Mouse (Mus musculus): Measurements from ENCODE around the gene Cenpc1.

Gene Cenpc1

GRCm38 (mm10) chr5:86065101-86065875, at the start of gene Cenpc1:
TSS of gene Cenpc1 (minus strand) at chr5:86065583.
- DNase-seq (ENCODE audit: low read depth, low spot score), result peak; percentile 100

GRCm38 (mm10) chr5:86113997-86114396, 48.6 kb upstream of the Cenpc1 start:
- DNase-seq (ENCODE audit: low read depth, low spot score), result no peak

GRCm38 (mm10) chr5:86113037-86113436, 47.7 kb upstream of the Cenpc1 start:
- DNase-seq (ENCODE audit: low read depth, low spot score), result no peak

GRCm38 (mm10) chr5:86111074-86111473, 45.7 kb upstream of the Cenpc1 start:
- no peak for DNase-seq (ENCODE audit: low read depth, low spot score)

GRCm38 (mm10) chr5:86106610-86107009, 41.2 kb upstream of the Cenpc1 start:
- DNase-seq (ENCODE audit: low read depth, low spot score), result no peak

GRCm38 (mm10) chr5:86102176-86102575, 36.8 kb upstream of the Cenpc1 start:
- DNase-seq (ENCODE audit: low read depth, low spot score), result no peak

GRCm38 (mm10) chr5:86100621-86101020, 35.2 kb upstream of the Cenpc1 start:
- DNase-seq (ENCODE audit: low read depth, low spot score), result no peak

GRCm38 (mm10) chr5:86098988-86099387, 33.6 kb upstream of the Cenpc1 start:
- no peak for DNase-seq (ENCODE audit: low read depth, low spot score)

- no peak for DNase-seq (ENCODE audit: low read depth, low spot score)
These were observed 29.4 kb upstream of the Cenpc1 start for GRCm38 (mm10) chr5:86094754-86095153.

GRCm38 (mm10) chr5:86086751-86087150, 21.4 kb upstream of the Cenpc1 start:
- DNase-seq (ENCODE audit: low read depth, low spot score), result peak; percentile 91

GRCm38 (mm10) chr5:86084979-86085378, 19.6 kb upstream of the Cenpc1 start:
- no peak for DNase-seq (ENCODE audit: low read depth, low spot score)

GRCm38 (mm10) chr5:86083987-86084386, 18.6 kb upstream of the Cenpc1 start:
- no peak for DNase-seq (ENCODE audit: low read depth, low spot score)

- peak; percentile 37 for DNase-seq (ENCODE audit: low read depth, low spot score)
These were observed 13.4 kb upstream of the Cenpc1 start for GRCm38 (mm10) chr5:86078720-86079334.

- DNase-seq (ENCODE audit: low read depth, low spot score), result peak; percentile 19
These were observed 7.5 kb upstream of the Cenpc1 start for GRCm38 (mm10) chr5:86072756-86073386.

GRCm38 (mm10) chr5:86071538-86071937, 6.2 kb upstream of the Cenpc1 start, which contains the start of gene Stap1:
TSS of gene Stap1 (plus strand) at chr5:86071746.
- DNase-seq (ENCODE audit: low read depth, low spot score), result peak; percentile 77

GRCm38 (mm10) chr5:86069121-86069520, 3.7 kb upstream of the Cenpc1 start:
- peak; percentile 63 for DNase-seq (ENCODE audit: low read depth, low spot score)

- DNase-seq (ENCODE audit: low read depth, low spot score), result no peak
These were observed 3.1 kb upstream of the Cenpc1 start for GRCm38 (mm10) chr5:86068451-86068850.

GRCm38 (mm10) chr5:86066551-86066929, 1.2 kb upstream of the Cenpc1 start:
- peak; percentile 92 for DNase-seq (ENCODE audit: low read depth, low spot score)

GRCm38 (mm10) chr5:86065876-86066550, 630 bp upstream of the Cenpc1 start:
- no peak for DNase-seq (ENCODE audit: low read depth, low spot score)

- no peak for DNase-seq (ENCODE audit: low read depth, low spot score)
These were observed 1.9 kb downstream of the Cenpc1 start for GRCm38 (mm10) chr5:86063501-86063900.

- no peak for DNase-seq (ENCODE audit: low read depth, low spot score)
These were observed 35.6 kb downstream of the Cenpc1 start for GRCm38 (mm10) chr5:86029820-86030219.
